Mouse (Mus musculus): ENCODE data around the gene Wnk2.

The Wnk2 gene

GRCm38 (mm10) chr13:49147858-49148226 is at the start of gene Wnk2:
Gene Wnk2, minus strand, starts transcription at chr13:49148014.
- no peak for TF ChIP-seq GATA4 (IDR thresholded peaks at IDR 0.05; ENCODE audit: insufficient replicate concordance, low read length)

GRCm38 (mm10) chr13:49196766-49197165 is 49.0 kb upstream of the Wnk2 start:
- no peak for TF ChIP-seq GATA4 (IDR thresholded peaks at IDR 0.05; ENCODE audit: insufficient replicate concordance, low read length)

- no peak for TF ChIP-seq GATA4 (IDR thresholded peaks at IDR 0.05; ENCODE audit: insufficient replicate concordance, low read length)
Measured at GRCm38 (mm10) chr13:49196211-49196610, 48.4 kb upstream of the Wnk2 start.

- TF ChIP-seq GATA4 (IDR thresholded peaks at IDR 0.05; ENCODE audit: insufficient replicate concordance, low read length) = peak; percentile 45; the same call in 1 of the 2 replicates
Measured at GRCm38 (mm10) chr13:49195651-49196050, 47.8 kb upstream of the Wnk2 start.

- TF ChIP-seq GATA4 (IDR thresholded peaks at IDR 0.05; ENCODE audit: insufficient replicate concordance, low read length) = no peak
Measured at GRCm38 (mm10) chr13:49194811-49195210, 47.0 kb upstream of the Wnk2 start.

- TF ChIP-seq GATA4 (IDR thresholded peaks at IDR 0.05; ENCODE audit: insufficient replicate concordance, low read length) = no peak
Measured at GRCm38 (mm10) chr13:49193650-49194049, 45.8 kb upstream of the Wnk2 start.

- no peak for TF ChIP-seq GATA4 (IDR thresholded peaks at IDR 0.05; ENCODE audit: insufficient replicate concordance, low read length)
Measured at GRCm38 (mm10) chr13:49192156-49192855, 44.5 kb upstream of the Wnk2 start.

GRCm38 (mm10) chr13:49191673-49192035 is 43.8 kb upstream of the Wnk2 start:
- TF ChIP-seq GATA4 (IDR thresholded peaks at IDR 0.05; ENCODE audit: insufficient replicate concordance, low read length) = no peak

- TF ChIP-seq GATA4 (IDR thresholded peaks at IDR 0.05; ENCODE audit: insufficient replicate concordance, low read length) = no peak
Measured at GRCm38 (mm10) chr13:49190876-49191672, 43.3 kb upstream of the Wnk2 start.

GRCm38 (mm10) chr13:49189970-49190870 is 42.4 kb upstream of the Wnk2 start:
- TF ChIP-seq GATA4 (IDR thresholded peaks at IDR 0.05; ENCODE audit: insufficient replicate concordance, low read length) = peak; percentile 76; the same call in 1 of the 2 replicates

GRCm38 (mm10) chr13:49188966-49189360 is 41.1 kb upstream of the Wnk2 start:
- TF ChIP-seq GATA4 (IDR thresholded peaks at IDR 0.05; ENCODE audit: insufficient replicate concordance, low read length) = no peak

GRCm38 (mm10) chr13:49188219-49188965 is 40.6 kb upstream of the Wnk2 start:
- no peak for TF ChIP-seq GATA4 (IDR thresholded peaks at IDR 0.05; ENCODE audit: insufficient replicate concordance, low read length)

GRCm38 (mm10) chr13:49187288-49188218 is 39.7 kb upstream of the Wnk2 start, which contains the start of gene Ninj1:
Gene Ninj1, plus strand, starts transcription at chr13:49187485.
- peak; percentile 87; the same call in 1 of the 2 replicates for TF ChIP-seq GATA4 (IDR thresholded peaks at IDR 0.05; ENCODE audit: insufficient replicate concordance, low read length)
